Mouse (Mus musculus): Measurements from ENCODE around the gene Rgs9bp. TPM values are rescaled to one million over a fixed set of nuclear protein-coding genes. Genes with fewer than 3 reads are reported as not detected.
"Not testable (repeated sequence)": the region's sequence is repeated elsewhere in the genome, so short reads cannot be mapped to it uniquely, and the experiment has no call there.

Gene Rgs9bp
- polyA plus RNA-seq, 1 experiment from 2014 or later = 0.03 TPM

DNA sequence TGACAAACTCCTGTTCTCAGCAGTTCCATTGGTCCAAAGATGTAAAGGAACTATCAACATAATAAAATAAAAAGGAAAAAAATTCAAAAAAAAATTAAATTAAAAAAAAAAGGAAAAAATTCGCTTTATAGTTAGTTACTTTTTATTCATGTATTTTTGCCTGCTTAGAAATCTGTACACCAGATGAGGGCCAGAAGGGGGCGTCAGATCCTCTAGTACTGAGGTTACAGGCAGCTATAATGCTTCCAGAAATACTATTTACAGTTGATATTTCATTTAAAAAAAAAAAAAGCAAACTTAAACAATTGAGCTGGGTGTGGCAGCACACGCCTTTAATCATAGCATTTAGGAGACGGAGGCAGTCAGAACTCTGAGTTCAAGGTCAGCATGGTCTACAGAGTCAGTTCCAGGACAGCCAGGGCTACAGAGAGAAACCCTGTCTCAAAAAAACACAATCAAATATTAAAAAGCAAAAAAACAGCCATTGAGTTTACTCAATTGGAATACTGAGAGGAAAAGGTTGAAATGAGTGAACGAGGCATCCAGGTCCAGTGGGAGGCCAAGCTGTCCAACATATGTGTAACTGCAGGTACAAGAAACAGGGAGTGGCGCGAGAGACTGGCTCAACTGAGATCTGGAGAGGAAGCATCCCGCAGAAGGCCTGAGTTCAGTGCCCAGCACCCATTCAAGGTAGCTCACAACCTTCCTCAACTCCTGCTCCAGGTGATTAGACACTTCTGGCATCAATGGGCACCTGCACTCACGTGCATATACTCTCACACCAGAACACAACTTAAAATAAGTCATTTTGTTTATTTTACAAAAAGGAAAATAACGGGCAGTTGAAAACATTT, 31.4 kb downstream of the Rgs9bp start:
- peaks cover 27% of the 10 kb centered on the region for H3K36me3 ChIP-seq (ENCODE audit: control insufficient read depth, insufficient read depth)
- peak overlapping the region; percentile 97 for H3K4me2 ChIP-seq (replicated peaks; ENCODE audit: low read depth)
- no peak for ATAC-seq
- no peak overlapping the region for H3K27ac ChIP-seq (ENCODE audit: low read depth, low read length)
- no peak overlapping the region for H3K9ac ChIP-seq (ENCODE audit: low read depth, low read length)
- H3K4me1 ChIP-seq (replicated peaks; ENCODE audit: control insufficient read depth, insufficient read depth, low read length) = peaks cover 3% of the 10 kb centered on the region; the same call in 1 of the 2 replicates
- WGBS = 39% methylated on average over 10 of the region's 10 CpGs
- H3K9me3 ChIP-seq (ENCODE audit: control insufficient read depth) = no peaks in the 10 kb centered on the region
- H3K27me3 ChIP-seq (replicated peaks; ENCODE audit: control insufficient read depth, insufficient read depth, low read length) = no peaks in the 10 kb centered on the region
- H3K4me3 ChIP-seq (ENCODE audit: low read depth, low read length) = peak overlapping the region; percentile 75
- TF ChIP-seq CTCF (IDR thresholded peaks at IDR 0.05; ENCODE audit: low read depth) = peak; percentile 58

DNA sequence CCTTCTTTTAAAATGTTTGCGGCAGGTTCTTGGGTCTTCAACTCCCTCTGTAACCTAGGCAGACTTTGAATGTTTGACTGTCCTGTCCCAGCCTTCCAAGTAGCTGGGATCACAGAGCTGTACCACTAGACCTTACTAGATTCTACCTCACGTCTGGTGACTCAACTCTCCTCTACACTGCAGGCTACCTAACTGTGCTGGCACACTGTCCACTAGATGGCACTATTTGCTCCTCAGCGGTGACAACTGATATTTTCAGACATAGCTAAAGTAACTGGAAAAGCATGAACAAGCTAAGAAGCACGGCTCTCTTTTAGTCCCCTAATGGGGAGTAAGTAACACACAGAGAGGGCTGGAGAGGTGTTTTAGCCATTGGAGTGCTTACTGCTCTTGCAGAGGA, 39.5 kb downstream of the Rgs9bp start:
- H3K27me3 ChIP-seq (replicated peaks; ENCODE audit: control insufficient read depth, insufficient read depth, low read length) = no peaks in the 10 kb centered on the region
- H3K4me1 ChIP-seq (replicated peaks; ENCODE audit: control insufficient read depth, insufficient read depth, low read length) = no peaks in the 10 kb centered on the region
- H3K4me2 ChIP-seq (replicated peaks; ENCODE audit: low read depth) = no peak overlapping the region
- peaks cover 44% of the 10 kb centered on the region for H3K36me3 ChIP-seq (ENCODE audit: control insufficient read depth, insufficient read depth)
- no peak overlapping the region for H3K27ac ChIP-seq (ENCODE audit: low read depth, low read length)
- no peak overlapping the region for H3K4me3 ChIP-seq (ENCODE audit: low read depth, low read length)
- no peaks in the 10 kb centered on the region for H3K9me3 ChIP-seq (ENCODE audit: control insufficient read depth)
- TF ChIP-seq CTCF (IDR thresholded peaks at IDR 0.05; ENCODE audit: low read depth) = peak; percentile 95
- no peak overlapping the region for H3K9ac ChIP-seq (ENCODE audit: low read depth, low read length)
- WGBS = 30% methylated on average over 4 of the region's 4 CpGs
- ATAC-seq = peak; percentile 73

DNA sequence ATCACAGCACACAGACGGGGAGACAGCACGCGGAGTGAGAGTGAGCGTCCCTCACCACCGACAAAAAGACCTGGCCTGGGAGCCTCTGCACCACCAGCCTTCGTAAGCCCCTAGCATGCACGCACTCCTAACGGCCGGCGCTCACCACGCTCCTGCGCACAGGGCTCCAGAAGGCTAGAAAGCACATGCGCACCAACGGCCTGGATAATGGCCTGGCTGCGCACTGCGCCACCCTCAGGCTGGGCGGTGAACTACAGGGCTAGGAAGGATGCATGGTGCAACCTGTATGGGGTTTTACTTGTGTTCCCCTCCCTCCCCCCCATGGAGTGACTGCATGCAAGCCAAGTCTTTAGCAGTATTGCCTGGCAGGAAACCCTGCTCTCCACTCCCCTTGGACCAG, 47.8 kb downstream of the Rgs9bp start, which contains the start of gene Tdrd12:
Gene Tdrd12 (minus strand): TSS at position 184 of the 400 bp plus-strand sequence.
- WGBS = 92% methylated on average over 17 of the region's 17 CpGs
- no peaks in the 10 kb centered on the region for H3K4me1 ChIP-seq (replicated peaks; ENCODE audit: control insufficient read depth, insufficient read depth, low read length)
- H3K4me2 ChIP-seq (replicated peaks; ENCODE audit: low read depth) = no peak within 1 kb of the TSS
- no peak within 1 kb of the TSS for H3K4me3 ChIP-seq (ENCODE audit: low read depth, low read length)
- H3K27ac ChIP-seq (ENCODE audit: low read depth, low read length) = no peak within 1 kb of the TSS
- no peak for ATAC-seq
- H3K9me3 ChIP-seq (ENCODE audit: control insufficient read depth) = no peaks in the 10 kb centered on the region
- no peaks in the 10 kb centered on the region for H3K27me3 ChIP-seq (replicated peaks; ENCODE audit: control insufficient read depth, insufficient read depth, low read length)
- no peak within 1 kb of the TSS for H3K9ac ChIP-seq (ENCODE audit: low read depth, low read length)
- H3K36me3 ChIP-seq (ENCODE audit: control insufficient read depth, insufficient read depth) = no peaks in the 10 kb centered on the region
- TF ChIP-seq CTCF (IDR thresholded peaks at IDR 0.05; ENCODE audit: low read depth) = peak; percentile 53

DNA sequence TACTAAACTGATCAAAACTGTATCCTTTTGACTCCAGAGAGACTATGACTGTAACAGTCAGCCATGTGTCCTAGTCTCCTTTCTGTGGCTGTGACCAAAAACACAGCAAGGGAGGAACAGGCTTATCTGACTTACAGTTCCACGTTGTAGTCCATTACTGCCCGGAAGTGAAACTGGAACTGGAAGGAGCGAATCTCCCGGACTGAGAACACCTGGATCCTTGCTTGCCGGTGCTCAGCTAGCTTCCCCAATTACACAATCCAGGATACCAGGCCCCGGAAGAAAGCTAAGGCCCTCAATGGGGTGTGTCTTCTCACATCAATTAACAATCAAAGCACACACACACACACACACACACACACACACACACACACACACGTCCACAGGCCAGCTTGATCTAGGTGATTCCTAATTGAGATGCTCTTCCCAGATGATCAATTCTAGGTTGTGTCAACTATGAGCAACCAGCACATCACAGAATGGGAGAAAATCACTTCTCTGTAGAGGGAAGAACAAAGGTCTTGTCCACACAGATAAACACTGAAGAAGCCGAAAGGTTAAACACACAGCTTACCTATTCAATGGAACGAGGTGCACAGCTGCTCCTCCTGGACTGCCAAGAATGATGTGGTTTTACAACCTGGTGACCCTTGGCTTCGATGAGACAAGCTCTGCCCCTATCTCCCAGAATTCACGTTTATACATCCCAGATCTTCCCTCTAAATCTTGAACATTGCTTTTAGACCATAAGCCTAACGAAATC, 49.5 kb downstream of the Rgs9bp start:
- H3K9me3 ChIP-seq (ENCODE audit: control insufficient read depth) = no peaks in the 10 kb centered on the region
- WGBS = 36% methylated on average over 12 of the region's 12 CpGs
- H3K4me2 ChIP-seq (replicated peaks; ENCODE audit: low read depth) = peak overlapping the region; percentile 33
- no peak for TF ChIP-seq CTCF (IDR thresholded peaks at IDR 0.05; ENCODE audit: low read depth)
- no peaks in the 10 kb centered on the region for H3K27me3 ChIP-seq (replicated peaks; ENCODE audit: control insufficient read depth, insufficient read depth, low read length)
- no peaks in the 10 kb centered on the region for H3K4me1 ChIP-seq (replicated peaks; ENCODE audit: control insufficient read depth, insufficient read depth, low read length)
- no peaks in the 10 kb centered on the region for H3K36me3 ChIP-seq (ENCODE audit: control insufficient read depth, insufficient read depth)
- no peak overlapping the region for H3K9ac ChIP-seq (ENCODE audit: low read depth, low read length)
- peak; percentile 72 for ATAC-seq
- no peak overlapping the region for H3K27ac ChIP-seq (ENCODE audit: low read depth, low read length)
- no peak overlapping the region for H3K4me3 ChIP-seq (ENCODE audit: low read depth, low read length)

DNA sequence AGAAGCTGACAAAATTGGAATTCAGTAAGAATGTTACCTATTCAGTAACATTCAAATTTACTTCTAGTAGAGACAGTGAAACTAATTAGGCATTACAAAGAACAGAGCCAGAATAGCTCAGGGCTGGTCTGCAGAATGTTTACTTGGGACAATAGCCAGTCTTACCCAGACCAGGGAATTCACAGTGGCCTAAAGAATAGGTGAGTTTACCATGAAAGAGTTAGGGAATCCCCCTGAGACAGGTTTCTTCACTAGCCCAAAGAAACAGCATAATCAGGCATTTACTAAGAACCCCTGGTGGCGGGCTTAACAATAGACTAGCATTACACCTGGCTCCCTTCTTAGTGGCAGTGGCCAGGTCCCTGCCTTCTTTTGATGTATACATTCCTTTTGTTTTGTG, 54.8 kb downstream of the Rgs9bp start:
- not testable (repeated sequence) for H3K36me3 ChIP-seq (ENCODE audit: control insufficient read depth, insufficient read depth); H3K27ac ChIP-seq (ENCODE audit: low read depth, low read length); H3K4me3 ChIP-seq (ENCODE audit: low read depth, low read length); H3K4me2 ChIP-seq (replicated peaks; ENCODE audit: low read depth); H3K9ac ChIP-seq (ENCODE audit: low read depth, low read length); H3K27me3 ChIP-seq (replicated peaks; ENCODE audit: control insufficient read depth, insufficient read depth, low read length); H3K4me1 ChIP-seq (replicated peaks; ENCODE audit: control insufficient read depth, insufficient read depth, low read length); H3K9me3 ChIP-seq (ENCODE audit: control insufficient read depth); ATAC-seq
- WGBS = 77% methylated on average over 1 of the region's 1 CpGs

- Histone ChIP-seq H3K4me1 (replicated peaks; ENCODE audit: control insufficient read depth, insufficient read depth, low read length) (no peaks in the 10 kb centered on the region), H3K9me3 (ENCODE audit: control insufficient read depth) (no peaks in the 10 kb centered on the region), H3K36me3 (ENCODE audit: control insufficient read depth, insufficient read depth) (no peaks in the 10 kb centered on the region), H3K9ac (ENCODE audit: low read depth, low read length) (no peak overlapping the region), H3K4me3 (ENCODE audit: low read depth, low read length) (no peak overlapping the region), H3K27me3 (replicated peaks; ENCODE audit: control insufficient read depth, insufficient read depth, low read length) (no peaks in the 10 kb centered on the region), H3K4me2 (replicated peaks; ENCODE audit: low read depth) (no peak overlapping the region), H3K27ac (ENCODE audit: low read depth, low read length) (no peak overlapping the region)
- ATAC-seq = no peak
- TF ChIP-seq CTCF (IDR thresholded peaks at IDR 0.05; ENCODE audit: low read depth) = no peak
- WGBS = 82% methylated on average over 3 of the region's 3 CpGs
Measured at GRCm38 (mm10) chr7:35530026-35530425, 55.4 kb downstream of the Rgs9bp start.

Other genes with a start within 250 kb of the Rgs9bp start
- gene Faap24, start 188.7 kb downstream of the Rgs9bp start, polyA plus RNA-seq (2015; fragmentation: Nextera tagmentation; extraction: Ambion mirVana) = 9.3 and 10.3 TPM in 2 replicates
- 9.7 and 10.1 TPM in 2 replicates for gene Cep89, start 188.5 kb downstream of the Rgs9bp start, polyA plus RNA-seq (2015; fragmentation: Nextera tagmentation; extraction: Ambion mirVana)
- 225 and 259 TPM in 2 replicates for gene Slc7a9, start 136.8 kb downstream of the Rgs9bp start, polyA plus RNA-seq (2015; fragmentation: Nextera tagmentation; extraction: Ambion mirVana)
- gene Tdrd12, start 47.8 kb downstream of the Rgs9bp start, polyA plus RNA-seq (2015; fragmentation: Nextera tagmentation; extraction: Ambion mirVana) = 1.5 and 2.0 TPM in 2 replicates
- gene Nudt19, start 29.3 kb downstream of the Rgs9bp start, polyA plus RNA-seq (2015; fragmentation: Nextera tagmentation; extraction: Ambion mirVana) = 81.1 and 87.4 TPM in 2 replicates
- 10.0 and 11.1 TPM in 2 replicates for gene Ankrd27, start 662 bp upstream of the Rgs9bp start, polyA plus RNA-seq (2015; fragmentation: Nextera tagmentation; extraction: Ambion mirVana)
- 168 and 169 TPM in 2 replicates for gene Pdcd5, start 61.9 kb upstream of the Rgs9bp start, polyA plus RNA-seq (2015; fragmentation: Nextera tagmentation; extraction: Ambion mirVana)
- gene Dpy19l3, start 168.9 kb upstream of the Rgs9bp start, polyA plus RNA-seq (2015; fragmentation: Nextera tagmentation; extraction: Ambion mirVana) = 4.7 and 7.2 TPM in 2 replicates
- gene Zfp507, start 217.4 kb upstream of the Rgs9bp start, polyA plus RNA-seq (2015; fragmentation: Nextera tagmentation; extraction: Ambion mirVana) = 6.2 and 6.8 TPM in 2 replicates